Mouse (Mus musculus) ES-Bruce4 (cell line): ENCODE results near the gene Tagap1.
"Not testable (repeated sequence)": the region's sequence is repeated elsewhere in the genome, so short reads cannot be mapped to it uniquely, and the experiment has no call there.

Experiments used
- CTCF ChIP-seq: IDR thresholded peaks from one replicate; pipeline ENCODE4 v1.8.1; 2011; ENCODE audit warnings: low read depth, low read length
- EP300 ChIP-seq: IDR thresholded peaks from 2 replicates; pipeline ENCODE4 v1.6.1; 2011; ENCODE audit warnings: low read depth, low read length; ENCODE audit not compliant: insufficient read depth
- POLR2A ChIP-seq: IDR thresholded peaks from one replicate; pipeline ENCODE4 v1.8.1; 2011; ENCODE audit warnings: low read length; ENCODE audit not compliant: insufficient read depth

GRCm38 (mm10) chr17:7009440-7009839 lies 48.5 kb upstream of the Tagap1 start:
- not testable (repeated sequence) for TF ChIP-seq CTCF, EP300, POLR2A
